Mouse (Mus musculus) midbrain, embryonic 16.5 days (tissue): ENCODE measurements at regions not wholly inside any gene's neighbourhood (a gene's known extent, or its start where the extent isn't known, plus 50 kb on each side); places are given as distances from the start of the nearest gene placed in this dataset.
A peak's percentile ranks its signal among the peaks of the same experiment; 100 is the strongest.

Source experiments
- ATAC-seq: fragments of 200-750 bp; cut with Nextera tagmentation; 2 replicates; pipeline ENCODE4 v1.8.0; 2017; ENCODE audit warnings: moderate TSS enrichment
- H3K27ac ChIP-seq: fragments of 300-500 bp; sonication (generic); 2 replicates; pipeline ENCODE4 v1.5.1; 2014; ENCODE audit warnings: mild to moderate bottlenecking, low read length, mixed read lengths
- H3K27me3 ChIP-seq: fragments of 300-500 bp; sonication (generic); 2 replicates; pipeline ENCODE4 v1.6.1; 2014; ENCODE audit warnings: low read depth, low read length, mixed read lengths; ENCODE audit not compliant: control insufficient read depth, insufficient read depth
- H3K36me3 ChIP-seq: fragments of 300-500 bp; sonication (generic); 2 replicates; pipeline ENCODE4 v1.6.1; 2014; ENCODE audit warnings: mild to moderate bottlenecking, low read length, moderate library complexity, mixed read lengths; ENCODE audit not compliant: control insufficient read depth, insufficient read depth
- H3K4me1 ChIP-seq: fragments of 300-500 bp; sonication (generic); 2 replicates; pipeline ENCODE4 v1.6.1; 2014; ENCODE audit warnings: mild to moderate bottlenecking, low read length, mixed read lengths; ENCODE audit not compliant: control insufficient read depth, insufficient read depth
- H3K4me2 ChIP-seq: fragments of 300-500 bp; sonication (generic); 2 replicates; pipeline ENCODE4 v1.6.1; 2014; ENCODE audit warnings: mild to moderate bottlenecking, low read length, mixed read lengths
- H3K4me3 ChIP-seq: fragments of 300-500 bp; sonication (generic); 2 replicates; pipeline ENCODE4 v1.5.1; 2014; ENCODE audit warnings: low read depth, mild to moderate bottlenecking, low read length, moderate library complexity, mixed read lengths
- H3K9ac ChIP-seq: fragments of 300-500 bp; sonication (generic); 2 replicates; pipeline ENCODE4 v1.6.1; 2014; ENCODE audit warnings: low read depth, low read length, mixed read lengths
- H3K9me3 ChIP-seq: fragments of 300-500 bp; sonication (generic); replicated peaks from 2 replicates; pipeline ENCODE4 v1.6.1; 2014; ENCODE audit warnings: mild to moderate bottlenecking, low read length, mixed read lengths; ENCODE audit not compliant: control insufficient read depth, poor library complexity, severe bottlenecking
- WGBS: fragments of 180-500 bp; shearing (Covaris S2); extraction: QIAGEN DNeasy Blood & Tissue Kit; methylation state at CpG from one replicate; pipeline ENCODE4 v1.1.7; 2014; 5-methylcytosine and 5-hydroxymethylcytosine counted together

- Histone ChIP-seq H3K27me3 (no peaks in the 10 kb centered on the region), H3K9ac (no peak overlapping the region), H3K4me1 (no peaks in the 10 kb centered on the region), H3K9me3 (no peaks in the 10 kb centered on the region), H3K4me3 (no peak overlapping the region), H3K4me2 (no peak overlapping the region), H3K36me3 (no peaks in the 10 kb centered on the region), H3K27ac (no peak overlapping the region)
- ATAC-seq, result no peak
- WGBS, result 87% methylated on average over 10 of the region's 10 CpGs
Measured at GRCm38 (mm10) chr10:45763160-45763955, 185.7 kb downstream of the Hace1 start.

DNA sequence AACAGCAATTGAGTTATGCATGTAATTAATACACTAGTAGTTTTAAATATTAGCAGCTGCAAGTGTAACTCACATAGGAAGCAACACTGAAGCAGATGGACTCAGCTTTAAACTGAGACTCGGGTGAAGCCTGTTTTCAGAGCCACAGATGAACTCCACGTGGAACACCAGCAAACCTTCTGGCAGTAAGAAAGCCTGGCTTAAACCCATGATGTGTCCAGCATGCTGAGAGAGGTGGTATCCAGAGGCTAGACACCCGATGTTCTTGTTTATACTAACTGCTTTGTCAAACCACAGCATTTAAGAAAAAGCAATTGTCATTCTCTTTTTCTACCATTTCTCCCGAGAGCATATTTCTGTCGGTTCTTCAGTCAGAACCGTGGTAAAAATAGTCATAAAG is 202.1 kb downstream of the Hace1 start:
- no peak overlapping the region for H3K9ac ChIP-seq
- H3K36me3 ChIP-seq, result no peaks in the 10 kb centered on the region
- 15% methylated on average over 6 of the region's 6 CpGs for WGBS
- H3K27me3 ChIP-seq, result no peaks in the 10 kb centered on the region
- no peak for ATAC-seq
- H3K4me2 ChIP-seq, result no peak overlapping the region
- H3K4me3 ChIP-seq, result no peak overlapping the region
- H3K4me1 ChIP-seq, result peaks cover 6% of the 10 kb centered on the region
- no peaks in the 10 kb centered on the region for H3K9me3 ChIP-seq
- H3K27ac ChIP-seq, result no peak overlapping the region

- no peak overlapping the region for H3K4me2 ChIP-seq
- no peak overlapping the region for H3K4me3 ChIP-seq
- H3K9ac ChIP-seq, result no peak overlapping the region
- no peak for ATAC-seq
- H3K9me3 ChIP-seq, result no peaks in the 10 kb centered on the region
- WGBS, result 40% methylated on average over 5 of the region's 5 CpGs
- H3K27me3 ChIP-seq, result no peaks in the 10 kb centered on the region
- H3K4me1 ChIP-seq, result peaks cover 6% of the 10 kb centered on the region
- H3K27ac ChIP-seq, result no peak overlapping the region
- no peaks in the 10 kb centered on the region for H3K36me3 ChIP-seq
Measured at GRCm38 (mm10) chr10:45783026-45783425, 205.4 kb downstream of the Hace1 start.

GRCm38 (mm10) chr10:45783461-45784149 is 206.0 kb downstream of the Hace1 start:
- Histone ChIP-seq H3K36me3 (no peaks in the 10 kb centered on the region), H3K4me3 (no peak overlapping the region), H3K27ac (no peak overlapping the region), H3K9me3 (no peaks in the 10 kb centered on the region), H3K9ac (no peak overlapping the region), H3K4me1 (peaks cover 6% of the 10 kb centered on the region), H3K27me3 (no peaks in the 10 kb centered on the region), H3K4me2 (no peak overlapping the region)
- WGBS, result 13% methylated on average over 11 of the region's 11 CpGs
- peak; percentile 39; the same call in 1 of the 2 replicates for ATAC-seq

DNA sequence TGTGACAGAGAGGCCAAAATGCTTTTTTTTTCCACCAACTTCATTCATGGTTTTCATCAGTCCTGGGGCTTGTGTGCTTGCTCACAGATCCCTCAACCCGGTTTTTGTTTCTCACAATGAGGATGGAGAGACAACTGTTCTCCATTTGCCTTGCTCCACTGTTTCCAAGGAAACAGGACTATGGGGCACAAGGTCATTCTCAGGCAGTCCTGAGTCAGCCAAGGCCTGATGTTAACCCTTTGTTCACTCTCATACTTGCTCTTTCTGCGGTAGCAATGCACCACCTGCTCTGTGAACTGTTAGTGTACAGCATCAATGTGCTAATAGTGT is 206.5 kb downstream of the Hace1 start:
- Histone ChIP-seq H3K9me3 (no peaks in the 10 kb centered on the region), H3K4me1 (peaks cover 6% of the 10 kb centered on the region), H3K4me2 (no peak overlapping the region), H3K4me3 (no peak overlapping the region), H3K27ac (no peak overlapping the region), H3K27me3 (no peaks in the 10 kb centered on the region), H3K9ac (no peak overlapping the region), H3K36me3 (no peaks in the 10 kb centered on the region)
- 8% methylated on average over 2 of the region's 2 CpGs for WGBS
- no peak for ATAC-seq

DNA sequence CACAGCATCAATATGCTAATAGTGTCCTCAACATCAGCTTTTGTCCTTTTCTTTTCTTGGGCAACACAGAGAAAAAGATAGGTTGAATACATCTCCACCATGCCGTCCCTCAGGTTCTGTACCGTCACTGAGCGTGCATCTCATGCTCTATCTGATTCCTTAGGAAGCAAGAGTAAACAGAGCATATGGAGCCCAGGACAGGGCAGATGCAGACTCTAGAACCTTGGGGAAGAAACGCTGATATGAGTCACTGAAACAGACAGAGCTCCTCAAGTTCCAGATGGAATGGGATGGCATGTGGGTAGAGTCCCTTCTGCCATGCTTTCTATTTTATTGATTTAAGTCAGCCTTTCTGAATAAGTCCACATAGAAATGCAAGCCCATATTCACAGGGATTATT is 206.9 kb downstream of the Hace1 start:
- WGBS, result 54% methylated on average over 4 of the region's 4 CpGs
- Histone ChIP-seq H3K9ac (no peak overlapping the region), H3K4me1 (peaks cover 6% of the 10 kb centered on the region), H3K4me3 (no peak overlapping the region), H3K4me2 (no peak overlapping the region), H3K36me3 (no peaks in the 10 kb centered on the region), H3K27me3 (no peaks in the 10 kb centered on the region), H3K27ac (no peak overlapping the region), H3K9me3 (no peaks in the 10 kb centered on the region)
- ATAC-seq, result no peak

GRCm38 (mm10) chr10:45788356-45788755 is 210.7 kb downstream of the Hace1 start:
- 86% methylated on average over 1 of the region's 1 CpGs for WGBS
- H3K4me2 ChIP-seq, result no peak overlapping the region
- no peaks in the 10 kb centered on the region for H3K27me3 ChIP-seq
- H3K9ac ChIP-seq, result no peak overlapping the region
- no peak overlapping the region for H3K4me3 ChIP-seq
- H3K27ac ChIP-seq, result no peak overlapping the region
- peaks cover 5% of the 10 kb centered on the region for H3K4me1 ChIP-seq
- ATAC-seq, result no peak
- no peaks in the 10 kb centered on the region for H3K36me3 ChIP-seq
- no peaks in the 10 kb centered on the region for H3K9me3 ChIP-seq

- no peak overlapping the region for H3K9ac ChIP-seq
- H3K27ac ChIP-seq, result no peak overlapping the region
- no peaks in the 10 kb centered on the region for H3K36me3 ChIP-seq
- no peaks in the 10 kb centered on the region for H3K9me3 ChIP-seq
- H3K4me1 ChIP-seq, result no peaks in the 10 kb centered on the region
- no peak for ATAC-seq
- H3K4me2 ChIP-seq, result no peak overlapping the region
- no peak overlapping the region for H3K4me3 ChIP-seq
- WGBS, result 88% methylated on average over 2 of the region's 2 CpGs
- H3K27me3 ChIP-seq, result no peaks in the 10 kb centered on the region
Measured at GRCm38 (mm10) chr10:45795582-45795981, 218.0 kb downstream of the Hace1 start.

- Histone ChIP-seq H3K4me3 (no peak overlapping the region), H3K27me3 (no peaks in the 10 kb centered on the region), H3K9me3 (no peaks in the 10 kb centered on the region), H3K4me2 (no peak overlapping the region), H3K27ac (no peak overlapping the region), H3K4me1 (no peaks in the 10 kb centered on the region), H3K9ac (no peak overlapping the region), H3K36me3 (no peaks in the 10 kb centered on the region)
- WGBS, result 53% methylated on average over 12 of the region's 12 CpGs
- no peak; the same call in 1 of the 2 replicates for ATAC-seq
Measured at GRCm38 (mm10) chr10:45800070-45800851, 222.6 kb downstream of the Hace1 start.
